Mouse (Mus musculus) layer of hippocampus, adult 9-10 months (tissue): ENCODE data around the gene Bpifc.

Experiments used
- DNase-seq: peaks from one replicate; pipeline ENCODE4 v3.0.0; 2022; ENCODE audit warnings: low spot score

Bpifc gene

DNA sequence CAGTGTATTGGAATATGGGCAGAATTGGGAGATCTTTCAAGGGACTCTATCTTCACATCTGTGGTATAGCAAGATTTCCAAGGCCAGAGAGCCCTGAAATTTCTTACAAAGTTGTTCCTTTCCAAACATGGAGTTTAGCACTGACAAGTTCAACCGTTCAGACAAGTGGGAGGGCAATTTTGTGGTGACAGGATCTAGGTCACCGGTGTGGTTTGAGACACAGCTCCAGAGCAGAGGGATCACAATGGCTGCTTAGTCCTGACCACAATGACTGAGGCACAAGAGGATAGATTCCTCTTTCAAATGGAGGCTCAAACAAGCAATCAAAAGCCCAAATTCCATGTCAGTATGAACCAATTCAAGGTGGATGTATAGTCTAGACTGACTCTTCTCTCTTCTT, 523 bp downstream of the Bpifc start:
- no peak for DNase-seq

DNA sequence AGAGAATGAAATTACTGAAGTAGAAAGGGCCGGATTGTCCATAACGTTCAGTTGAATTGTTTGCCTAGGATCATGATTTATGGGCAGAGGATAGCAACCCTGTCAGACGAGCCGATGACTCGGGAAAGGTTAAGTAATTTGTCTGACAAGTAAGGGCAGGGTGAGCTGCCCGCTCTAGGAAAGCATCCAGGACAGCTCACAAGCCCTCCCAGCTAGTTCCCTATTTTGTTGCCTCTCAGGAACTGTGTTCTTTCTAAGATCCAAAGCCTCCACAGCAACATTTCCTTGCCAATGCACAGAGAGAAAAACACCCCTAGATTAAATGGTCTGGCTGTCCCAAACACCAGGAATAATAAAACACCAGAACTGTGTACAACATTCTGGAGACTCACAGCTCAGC, 1.1 kb downstream of the Bpifc start:
- DNase-seq: no peak

DNA sequence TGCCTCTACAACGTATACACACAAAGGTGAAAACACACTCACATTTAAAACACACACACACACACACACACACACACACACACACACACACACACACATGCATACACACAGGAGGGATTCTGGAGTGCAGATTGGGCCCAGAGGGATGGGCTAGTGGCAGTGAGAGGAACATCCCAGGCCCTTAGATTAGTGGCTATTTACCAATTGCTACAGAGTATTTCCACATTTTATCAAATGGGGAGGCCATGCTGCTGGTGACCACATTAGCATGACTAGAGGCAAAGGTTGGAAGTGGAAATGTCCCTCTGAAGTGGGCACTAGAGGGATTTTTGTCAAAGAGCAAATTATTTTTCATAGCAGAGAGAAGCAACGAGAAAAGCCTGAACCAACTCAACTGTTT, 2.0 kb downstream of the Bpifc start:
- no peak for DNase-seq

DNA sequence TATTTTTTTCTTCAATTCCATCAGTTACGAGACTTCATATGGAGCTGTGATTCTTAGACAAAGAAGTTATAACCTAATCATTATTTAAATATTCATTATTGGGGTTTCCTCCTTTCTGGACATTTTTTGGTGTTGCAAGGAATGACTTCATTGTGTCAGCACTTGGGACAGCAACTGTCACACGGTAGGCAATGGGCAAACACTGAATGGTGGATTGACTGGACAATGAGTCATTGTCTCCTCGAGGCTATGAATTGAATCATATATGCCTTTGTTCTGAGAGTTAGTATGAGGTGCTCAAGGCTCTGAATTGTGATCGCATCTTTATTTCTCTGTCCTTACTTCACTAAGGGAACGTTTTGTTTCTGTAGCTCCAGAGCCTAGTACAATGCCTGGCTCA, 5.2 kb downstream of the Bpifc start:
- DNase-seq: no peak

DNA sequence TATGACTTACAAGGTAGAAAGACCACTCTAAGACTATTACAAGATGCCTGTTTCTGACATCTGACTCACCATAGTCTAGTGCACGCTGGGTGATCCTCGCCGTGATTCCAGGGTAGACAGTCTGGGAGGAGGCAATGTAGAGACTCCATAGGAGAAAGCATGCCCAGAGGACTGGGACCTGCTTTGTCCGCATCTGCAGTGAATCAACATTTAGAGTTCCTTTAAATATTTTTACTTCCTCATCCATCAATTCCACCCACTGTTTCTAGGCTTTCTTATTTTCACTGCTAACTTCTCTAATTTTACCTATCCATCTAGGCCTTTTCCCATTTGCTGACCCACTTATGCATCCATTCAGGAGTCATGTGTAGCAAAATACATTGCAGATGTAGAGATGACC, 11.2 kb downstream of the Bpifc start:
- DNase-seq: no peak

DNA sequence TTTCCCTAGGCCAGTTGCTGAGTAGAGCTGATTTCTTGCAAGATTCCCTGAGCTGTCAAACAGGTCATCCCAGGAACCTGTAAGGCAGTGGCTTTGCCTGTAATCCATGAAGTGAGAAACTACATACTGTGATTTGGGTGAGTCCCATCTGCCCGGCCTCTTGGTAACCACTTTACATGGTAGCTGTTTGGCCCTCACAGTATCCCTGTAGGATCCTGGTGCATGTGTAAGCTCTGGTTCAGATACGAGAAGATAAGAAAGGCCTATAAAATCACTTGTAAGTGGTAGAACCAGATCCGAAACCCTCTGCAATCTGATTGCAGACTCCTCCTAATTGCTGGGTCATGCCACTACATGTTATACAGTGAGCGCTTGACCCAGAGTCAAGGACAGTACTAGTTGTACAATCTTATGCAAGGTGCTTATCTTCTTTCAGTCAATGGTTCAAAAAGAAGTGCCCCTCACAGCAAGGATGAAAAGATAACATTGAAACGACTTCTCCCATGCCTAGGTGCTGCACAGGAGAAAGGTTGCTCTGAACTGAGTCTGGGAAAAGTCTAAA, 17.1 kb downstream of the Bpifc start:
- no peak for DNase-seq

DNA sequence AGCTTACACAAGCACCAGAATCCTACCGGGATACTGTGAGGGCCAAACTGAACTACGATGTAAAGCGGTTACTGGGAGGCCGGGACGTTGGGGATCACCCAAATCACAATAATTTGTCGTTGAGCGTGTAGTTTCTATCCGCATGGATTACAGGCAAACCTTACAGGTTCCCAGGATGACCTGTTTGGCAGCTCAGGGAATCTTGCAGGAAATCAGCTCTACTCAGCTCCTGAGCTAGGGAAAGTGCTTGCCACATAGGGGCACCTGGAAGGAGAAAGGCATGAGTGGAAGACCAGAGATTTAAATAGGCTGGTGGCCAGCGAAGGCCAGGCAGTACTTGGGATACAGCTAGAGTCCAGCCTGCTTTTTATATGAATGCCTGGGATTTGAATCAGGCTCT, 17.9 kb downstream of the Bpifc start:
- DNase-seq: no peak

DNA sequence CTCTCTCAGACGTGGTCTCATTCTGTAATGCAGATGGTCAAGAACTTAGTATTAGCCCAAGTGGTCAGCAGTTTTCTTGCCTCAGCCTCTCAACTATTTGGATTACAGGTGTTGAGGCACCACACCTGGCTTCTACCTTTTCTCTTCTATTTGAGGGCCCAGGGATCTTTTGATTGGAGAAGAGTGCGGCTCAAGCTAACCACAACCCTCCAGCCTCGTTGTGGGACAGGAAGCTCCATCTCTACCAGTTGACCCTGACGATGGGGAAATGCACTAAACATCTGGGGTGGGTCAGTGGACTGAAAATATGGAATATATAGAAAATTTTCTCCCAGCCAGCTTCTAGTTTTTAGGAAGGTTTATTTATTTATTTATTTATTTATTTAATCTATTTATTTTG, 19.3 kb downstream of the Bpifc start:
- DNase-seq: no peak

DNA sequence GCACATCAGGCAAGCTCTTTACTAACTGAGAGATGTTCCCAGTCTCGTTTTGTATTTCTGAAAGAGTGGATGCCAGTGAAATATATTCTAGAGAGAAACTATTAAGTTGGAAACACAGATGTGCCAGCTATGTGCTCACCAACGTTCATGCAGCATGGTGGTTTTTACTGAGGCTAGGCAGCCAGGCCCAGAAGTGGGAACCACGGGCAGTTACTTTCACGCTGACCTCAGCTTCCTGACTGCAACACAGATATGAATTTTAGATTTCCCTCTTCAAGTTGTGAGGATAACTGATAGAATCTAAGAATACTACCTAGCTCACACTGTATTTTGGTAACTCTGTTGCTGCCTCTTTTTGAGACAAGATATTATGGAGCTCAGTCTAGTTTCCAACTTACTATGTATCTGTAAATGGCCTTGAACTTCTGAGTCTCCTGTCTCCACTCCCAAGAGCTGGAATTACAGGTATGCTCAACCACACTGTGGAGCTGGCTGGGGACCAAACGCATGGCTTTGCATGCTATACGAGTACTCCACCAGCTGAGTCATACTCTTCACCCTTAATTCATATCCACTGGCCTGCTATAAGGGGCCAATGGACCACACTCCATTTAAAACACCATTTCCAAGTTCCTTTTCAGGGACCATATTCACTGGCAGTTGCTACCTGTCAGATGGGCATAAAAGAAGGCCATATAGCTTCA, 22.1 kb downstream of the Bpifc start:
- DNase-seq: no peak

DNA sequence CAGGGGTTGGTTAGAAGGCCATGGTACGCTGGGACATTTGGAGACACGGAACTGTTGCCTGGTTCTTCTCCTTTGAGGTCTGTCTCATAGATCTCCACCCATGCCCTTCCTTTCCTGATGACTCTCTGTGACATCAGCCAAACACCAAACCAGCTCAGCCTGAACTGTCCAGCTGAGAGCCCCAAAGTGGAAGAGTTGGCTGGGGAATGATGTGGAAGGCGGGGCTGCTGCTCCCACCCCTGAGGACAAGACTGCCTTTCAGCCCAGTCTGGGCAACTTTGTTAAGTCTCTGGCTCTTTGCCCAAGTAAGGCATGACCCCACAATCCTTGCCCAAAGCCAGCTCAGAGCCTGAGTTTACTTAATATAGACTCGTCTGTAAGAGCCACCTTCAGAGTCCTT, 38.8 kb downstream of the Bpifc start:
- DNase-seq: no peak

DNA sequence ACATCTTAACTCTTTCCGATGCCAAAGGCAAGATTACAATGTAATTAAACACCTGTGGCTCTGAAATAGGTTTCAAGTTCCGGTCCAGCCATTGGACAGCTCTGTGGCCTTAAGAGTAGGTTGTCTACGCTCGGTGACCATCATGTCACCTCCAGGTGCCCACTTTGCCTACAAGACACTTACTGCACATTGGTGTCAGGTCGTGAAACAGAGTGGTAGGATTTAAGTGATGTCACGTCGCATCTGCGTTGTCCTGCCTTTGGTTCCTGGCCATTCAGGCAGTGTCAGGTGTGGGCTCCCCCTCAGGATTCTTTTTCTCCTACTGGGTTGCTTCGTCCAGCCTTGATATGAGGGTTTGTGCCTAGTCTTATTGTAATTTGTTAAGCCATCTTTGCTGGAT, 39.9 kb downstream of the Bpifc start:
- no peak for DNase-seq

DNA sequence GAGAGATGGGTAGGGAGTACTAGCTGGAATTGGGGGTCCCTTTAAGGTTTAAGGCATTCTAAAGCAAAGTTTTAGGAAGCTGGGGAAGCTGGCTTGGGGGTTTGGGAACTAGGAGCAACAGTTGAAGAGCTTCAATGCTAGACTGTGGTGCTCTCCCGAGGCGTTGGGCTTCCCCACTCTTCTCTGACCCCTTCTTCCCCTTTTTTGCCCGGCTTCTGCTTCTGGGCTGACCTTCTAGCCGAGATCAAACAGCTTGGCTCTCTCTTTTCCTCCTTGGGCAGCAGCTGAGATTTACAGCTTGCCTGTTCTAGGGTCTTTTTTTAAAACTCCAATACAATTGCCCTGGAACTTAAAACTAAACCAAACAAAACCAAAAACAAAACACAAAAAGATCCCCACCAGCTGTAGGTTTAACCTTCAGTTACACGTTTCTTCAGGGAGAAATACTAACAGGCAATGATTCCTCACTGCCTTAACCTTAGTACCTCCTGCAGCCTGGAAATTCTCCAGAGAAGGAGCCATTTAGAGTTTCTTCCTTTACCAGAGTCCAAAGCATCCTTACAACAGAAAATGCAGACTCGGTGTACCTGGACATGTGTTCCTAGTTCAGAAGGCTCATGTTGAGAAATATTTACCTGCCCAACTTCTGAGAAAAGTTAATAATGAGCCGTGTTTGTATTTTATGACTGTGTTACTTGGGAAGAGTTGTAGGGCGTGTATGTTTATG, 41.6 kb downstream of the Bpifc start:
- no peak for DNase-seq

DNA sequence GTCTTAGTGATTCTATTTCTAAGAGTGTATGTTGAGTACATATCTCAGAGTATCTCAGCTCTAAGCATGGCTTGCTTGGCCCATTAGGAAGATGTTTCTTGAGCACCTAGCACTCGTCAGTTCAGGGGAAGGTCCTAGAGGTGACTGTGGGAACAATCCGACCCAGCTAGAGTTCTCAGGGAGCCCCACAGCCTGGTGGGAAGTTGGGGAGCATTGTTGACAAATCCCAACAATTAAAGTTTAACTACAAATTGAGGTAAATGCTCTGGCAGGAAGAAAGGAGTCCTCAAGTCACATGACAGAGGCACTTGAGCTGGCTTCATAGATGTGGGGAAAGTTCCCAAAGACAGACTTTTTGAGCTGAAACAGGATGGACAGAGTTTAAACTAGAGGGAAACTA, 43.0 kb downstream of the Bpifc start:
- no peak for DNase-seq

DNA sequence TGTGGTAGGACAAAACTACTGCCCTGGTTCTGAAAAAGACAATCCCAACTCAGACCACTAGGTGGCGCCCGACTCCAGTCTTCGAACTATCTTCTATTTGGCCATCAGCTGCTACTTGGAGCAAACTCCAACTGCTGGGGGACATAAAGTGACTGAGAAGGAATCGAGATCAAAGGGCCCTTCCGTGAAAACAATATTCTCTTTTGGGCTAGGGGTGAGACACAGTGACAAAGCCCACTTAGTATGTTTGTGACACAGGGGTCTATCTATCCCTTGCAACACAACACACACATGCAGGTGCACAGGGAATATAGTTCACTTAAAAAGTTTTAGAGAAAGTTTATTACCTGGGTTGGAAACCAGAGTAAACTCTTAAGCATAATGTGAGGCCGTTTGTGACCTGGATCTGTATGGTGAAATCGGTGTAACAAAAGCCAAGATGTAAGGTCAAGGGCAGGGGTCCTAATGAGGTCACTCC, 43.5 kb downstream of the Bpifc start:
- peak; percentile 87 for DNase-seq

DNA sequence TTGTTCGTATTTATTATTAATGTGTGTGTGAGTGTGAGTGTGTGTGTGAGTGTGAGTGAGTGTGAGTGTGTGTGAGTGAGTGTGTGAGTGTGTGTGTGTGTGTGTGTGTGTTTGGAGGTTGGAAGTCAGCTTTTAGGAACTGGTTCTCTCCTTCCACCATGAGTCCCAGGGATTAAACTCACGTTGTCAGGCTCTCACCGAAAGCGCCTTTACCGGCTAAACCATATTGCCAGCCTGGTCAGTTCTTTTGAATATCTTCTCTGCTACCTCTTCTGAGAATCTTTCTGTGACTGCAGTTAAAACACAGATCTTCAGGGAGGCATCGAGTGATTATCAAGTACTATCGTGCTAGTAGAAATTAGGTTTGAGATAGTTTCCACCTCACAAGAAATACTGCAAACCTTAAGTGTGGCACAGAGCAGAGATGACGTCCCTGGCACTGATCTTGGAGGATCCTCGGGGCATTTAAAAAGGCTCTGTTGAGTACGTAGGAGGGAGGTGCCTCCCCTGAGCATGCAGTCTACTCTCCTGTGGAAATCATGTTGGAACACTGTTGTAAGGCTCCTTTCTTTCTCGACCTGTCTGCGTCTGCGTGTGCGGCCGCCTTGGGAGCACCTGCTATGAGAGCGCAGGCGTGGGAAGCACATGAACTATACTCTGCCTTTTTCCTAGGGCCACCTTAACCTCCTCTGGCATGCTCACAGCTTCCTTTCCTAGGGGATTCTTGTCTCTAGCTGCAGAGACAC, 44.1 kb downstream of the Bpifc start:
- no peak for DNase-seq

DNA sequence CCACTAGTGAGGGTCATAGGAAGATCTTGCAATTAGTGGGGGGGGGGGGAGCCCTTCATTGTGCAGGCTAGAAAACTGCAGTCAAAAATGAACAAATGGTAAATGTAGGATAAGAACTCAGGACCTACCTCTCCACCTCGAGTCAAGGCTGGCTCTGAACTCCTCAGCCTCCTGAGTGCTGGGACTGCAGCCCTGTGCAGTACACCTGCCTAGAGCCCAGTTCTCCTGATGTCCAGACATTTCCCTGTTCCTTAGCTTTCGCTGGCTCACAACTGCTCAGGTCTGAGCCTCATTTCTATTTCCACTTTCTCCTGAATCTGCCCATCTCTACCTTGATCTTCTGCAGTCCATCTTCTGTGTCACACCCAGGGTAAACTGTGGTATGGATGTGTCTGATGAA, 45.2 kb downstream of the Bpifc start:
- no peak for DNase-seq

DNA sequence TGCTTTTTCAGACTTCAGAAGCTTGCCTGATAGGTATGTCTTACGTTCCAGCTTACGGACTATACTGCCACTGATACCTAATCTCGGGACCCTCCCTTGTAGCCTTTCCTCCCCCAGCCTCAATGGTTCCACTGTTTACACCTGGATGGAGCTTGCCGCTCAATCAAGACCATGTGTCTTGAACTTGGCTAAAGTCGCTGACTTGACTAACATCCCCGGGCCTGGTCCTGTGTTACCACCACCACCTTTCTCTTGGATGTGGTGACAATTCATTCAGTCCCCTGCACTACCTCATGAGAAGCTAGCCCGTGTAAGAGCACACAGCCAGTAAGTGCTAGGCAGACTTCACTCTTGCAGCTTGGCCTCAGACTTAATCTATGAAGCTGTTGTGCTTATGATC, 47.4 kb downstream of the Bpifc start:
- no peak for DNase-seq

DNA sequence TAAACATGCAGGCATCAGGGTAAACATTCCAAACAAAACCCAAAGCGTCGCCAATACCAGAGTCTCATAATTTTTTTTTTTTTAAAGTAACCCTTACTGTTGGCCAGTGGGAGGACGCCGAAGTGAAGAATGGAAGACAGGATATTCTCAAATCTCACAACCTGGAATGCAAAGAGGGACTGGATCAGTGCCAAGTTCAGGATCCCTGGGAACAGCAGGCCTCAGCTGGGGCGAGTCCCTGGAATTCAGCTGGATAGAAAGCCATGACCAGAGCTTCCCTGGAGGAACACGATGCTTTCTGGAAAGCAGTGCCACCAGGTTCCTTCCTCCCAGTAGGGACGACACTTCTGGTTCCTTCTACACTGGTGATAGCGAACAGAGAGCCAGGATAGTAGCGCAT, 48.8 kb downstream of the Bpifc start:
- DNase-seq: no peak

DNA sequence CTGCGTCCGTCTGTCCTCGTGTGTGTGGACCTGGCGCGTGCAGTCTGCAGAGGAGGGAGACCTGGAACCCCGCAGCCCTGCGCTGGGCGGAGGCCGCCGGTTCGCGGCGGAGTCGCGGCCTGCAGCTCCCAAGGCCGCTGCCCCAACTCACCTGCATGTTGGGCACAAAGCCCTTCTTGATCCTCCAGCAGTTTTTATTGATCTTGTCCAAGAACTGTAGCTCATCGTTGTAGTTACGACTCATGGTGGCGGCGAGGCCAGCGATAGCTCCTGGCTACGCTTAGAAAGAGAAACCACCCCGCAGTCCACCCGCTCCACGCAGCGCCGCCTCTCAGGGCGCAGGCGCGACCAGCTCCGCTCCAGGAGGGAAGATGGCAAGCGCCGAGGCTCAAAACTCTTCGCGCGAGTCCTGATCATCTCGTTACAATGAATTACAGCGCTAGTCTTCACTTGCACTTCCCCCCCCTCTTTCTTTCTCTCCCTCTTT, 54.2 kb downstream of the Bpifc start, which contains the start of gene Rtcb:
TSS of gene Rtcb (minus strand) at position 360 of the 487 bp plus-strand sequence.
- peak; percentile 89 for DNase-seq

DNA sequence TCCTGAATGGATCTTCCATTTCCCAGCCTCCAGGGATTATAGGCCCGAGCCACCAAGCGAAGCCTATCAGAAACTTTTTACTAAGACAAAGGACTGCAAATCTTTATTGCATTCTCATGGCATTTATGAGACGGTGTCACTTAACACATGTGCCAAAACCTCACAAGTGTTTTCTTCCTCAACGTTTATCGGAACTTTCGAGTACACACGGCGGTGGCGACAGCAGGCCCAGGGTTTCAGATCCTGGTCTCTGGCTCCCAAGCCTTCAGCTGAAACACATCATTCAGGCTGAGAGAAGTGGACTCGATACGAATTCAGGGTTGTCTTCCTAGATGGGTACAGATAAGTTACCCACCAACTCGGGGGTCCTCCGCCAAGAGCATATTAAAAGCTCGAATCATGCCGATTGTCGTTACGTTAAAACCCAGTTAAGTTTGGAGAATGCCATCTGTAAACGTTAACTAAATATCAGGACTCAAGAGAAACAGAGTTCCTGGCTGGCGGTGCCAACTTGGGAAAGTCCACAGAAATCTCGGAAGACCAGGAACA, 54.8 kb downstream of the Bpifc start:
- DNase-seq: no peak

DNA sequence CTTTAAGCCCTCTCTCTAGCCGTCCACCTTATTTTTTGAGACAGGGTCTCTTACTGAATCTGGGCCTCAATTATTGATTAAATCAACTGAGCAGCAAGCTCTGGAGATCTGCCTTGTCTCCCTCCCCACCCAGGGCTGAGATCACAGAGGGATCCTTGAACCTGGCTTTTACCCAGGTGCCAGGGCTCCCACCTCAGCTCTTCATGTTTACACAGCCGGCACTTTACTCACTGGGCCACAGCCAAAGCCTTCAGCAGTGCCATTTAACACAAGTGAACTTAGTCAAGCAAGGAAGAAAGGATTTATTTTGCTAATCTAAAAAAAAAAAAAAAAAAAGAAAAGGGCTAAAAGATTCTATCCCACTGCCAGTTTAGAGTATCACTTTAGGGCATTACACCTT, 57.3 kb downstream of the Bpifc start:
- DNase-seq: no peak

DNA sequence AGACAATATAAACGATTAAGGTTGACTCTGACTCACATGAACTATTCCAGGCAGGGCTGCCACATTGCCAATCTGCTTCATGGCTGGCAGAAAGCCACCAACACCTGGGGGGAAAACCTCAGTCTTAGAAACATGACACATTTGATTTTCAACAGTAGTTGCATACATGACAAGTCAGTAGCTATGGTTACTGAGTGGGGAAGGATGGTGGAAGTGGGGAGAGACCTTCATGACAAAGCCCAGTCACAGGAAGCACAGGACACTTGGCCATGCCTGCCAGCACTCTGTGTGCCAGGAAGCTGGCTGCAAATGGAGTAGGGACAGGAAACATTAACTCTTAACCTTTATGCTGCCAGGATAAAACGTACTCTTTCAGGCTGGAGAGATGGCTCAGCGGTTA, 58.3 kb downstream of the Bpifc start:
- no peak for DNase-seq
